Mouse (Mus musculus) liver, embryonic 11.5 days (tissue): ENCODE measurements at regions not wholly inside any gene's neighbourhood (a gene's known extent, or its start where the extent isn't known, plus 50 kb on each side); places are given as distances from the start of the nearest gene placed in this dataset.

Experiments
- ATAC-seq: fragments of 200-750 bp; cut with Nextera tagmentation; replicated peaks from 2 replicates; pipeline ENCODE4 v1.8.0; 2017; ENCODE audit warnings: moderate number of reproducible peaks, mild to moderate bottlenecking, moderate TSS enrichment, moderate library complexity; ENCODE audit not compliant: low FRiP score
- DNase-seq: peaks from one replicate; pipeline ENCODE4 v3.0.0-alpha.2; 2017; ENCODE audit warnings: low spot score
- H3K27ac ChIP-seq: fragments of 300-500 bp; sonication (generic); 2 replicates; pipeline ENCODE4 v1.5.1; 2014; ENCODE audit warnings: mild to moderate bottlenecking, low read depth, low read length, control low read depth
- H3K27me3 ChIP-seq: fragments of 300-500 bp; sonication (generic); replicated peaks from 2 replicates; pipeline ENCODE4 v1.6.1; 2014; ENCODE audit warnings: low read length, mixed read lengths; ENCODE audit not compliant: control insufficient read depth, insufficient read depth
- H3K36me3 ChIP-seq: fragments of 300-500 bp; sonication (generic); 2 replicates; pipeline ENCODE4 v1.6.1; 2014; ENCODE audit warnings: mild to moderate bottlenecking, low read length, moderate library complexity, mixed read lengths; ENCODE audit not compliant: control insufficient read depth, insufficient read depth
- H3K4me1 ChIP-seq: fragments of 300-500 bp; sonication (generic); replicated peaks from 2 replicates; pipeline ENCODE4 v1.6.1; 2014; ENCODE audit warnings: low read length, mixed read lengths; ENCODE audit not compliant: control insufficient read depth, insufficient read depth
- H3K4me2 ChIP-seq: fragments of 300-500 bp; sonication (generic); 2 replicates; pipeline ENCODE4 v1.6.1; 2014; ENCODE audit warnings: mild to moderate bottlenecking, control low read depth, moderate library complexity
- H3K4me3 ChIP-seq: fragments of 300-500 bp; sonication (generic); 2 replicates; pipeline ENCODE4 v1.5.1; 2014; ENCODE audit warnings: low read depth, low read length, control low read depth
- H3K9ac ChIP-seq: fragments of 300-500 bp; sonication (generic); 2 replicates; pipeline ENCODE4 v1.6.1; 2014; ENCODE audit warnings: low read depth, low read length, control low read depth
- H3K9me3 ChIP-seq: fragments of 300-500 bp; sonication (generic); 2 replicates; pipeline ENCODE4 v1.6.1; 2016; ENCODE audit warnings: low read length, inconsistent platforms, mixed read lengths; ENCODE audit not compliant: control insufficient read depth
- WGBS: fragments of 180-500 bp; shearing (Covaris S2); extraction: QIAGEN DNeasy Blood & Tissue Kit; methylation state at CpG from one replicate; pipeline ENCODE4 v1.1.7; 2014; 5-methylcytosine and 5-hydroxymethylcytosine counted together

DNA sequence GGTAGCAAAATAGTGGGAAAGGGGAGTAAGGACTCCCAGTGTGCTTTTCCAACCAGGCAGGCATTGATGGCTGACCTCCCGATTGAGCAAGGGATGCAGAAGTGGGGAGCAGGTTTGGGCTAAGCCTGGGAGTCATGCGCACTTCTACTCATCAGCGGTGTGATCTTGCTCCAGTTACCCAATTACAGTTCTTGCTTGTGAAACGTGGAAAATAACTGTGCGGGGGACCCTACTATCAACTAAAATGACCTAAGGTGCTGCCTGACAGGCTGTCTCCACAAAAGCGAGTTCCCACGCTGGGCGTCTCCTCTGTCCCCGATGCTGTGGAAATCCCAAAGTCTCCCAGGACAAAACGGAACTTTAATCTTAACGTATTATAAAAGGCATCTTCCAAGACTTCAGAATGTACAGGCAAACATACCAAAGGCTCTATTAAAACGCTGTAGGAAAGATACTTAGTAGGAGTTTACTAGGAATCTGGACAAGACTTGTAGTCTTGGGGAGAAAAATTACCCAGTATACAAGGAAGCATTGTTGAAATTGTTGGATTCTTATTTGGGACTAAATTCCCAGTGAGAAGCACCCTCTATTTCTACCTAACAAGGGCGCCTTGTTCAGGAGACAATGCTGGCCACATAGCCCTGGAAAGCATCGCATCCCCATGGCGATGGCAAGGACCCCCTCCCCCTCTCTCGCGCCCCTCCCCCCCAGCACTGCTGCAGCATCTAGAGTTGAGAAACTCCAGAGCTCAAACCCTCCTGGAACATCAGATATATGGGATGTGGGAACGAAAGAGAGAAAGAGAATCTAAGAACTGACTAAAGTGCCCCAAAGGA is 65.6 kb upstream of the Cep78 start:
- Histone ChIP-seq H3K9me3 (no peaks in the 10 kb centered on the region), H3K4me2 (peak overlapping the region; percentile 60), H3K27ac (no peak overlapping the region), H3K9ac (no peak overlapping the region), H3K27me3 (no peaks in the 10 kb centered on the region), H3K4me1 (no peaks in the 10 kb centered on the region), H3K4me3 (peak overlapping the region; percentile 19; the same call in 1 of the 2 replicates), H3K36me3 (no peaks in the 10 kb centered on the region)
- DNase-seq, result no peak
- WGBS, result 22% methylated on average over 18 of the region's 18 CpGs
- no peak for ATAC-seq

DNA sequence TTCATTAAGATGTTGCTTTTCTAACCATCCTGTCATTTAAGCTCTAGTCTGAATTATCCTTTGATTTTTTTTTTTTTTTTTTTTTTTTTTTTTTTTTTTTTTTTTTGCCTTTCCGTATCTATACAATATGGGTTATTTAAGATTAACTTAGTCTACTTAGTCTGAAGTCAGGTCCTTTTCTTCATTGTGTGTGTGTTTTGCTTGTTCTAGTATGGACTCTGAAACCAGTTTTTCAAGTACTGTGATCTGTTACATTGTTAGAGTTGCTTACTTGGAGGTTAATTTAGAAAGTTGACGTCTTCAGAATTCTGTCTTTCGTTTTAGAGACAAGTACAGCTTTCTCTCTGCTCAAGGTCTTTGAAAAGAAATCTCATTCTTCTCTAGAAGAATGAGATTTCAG is 64.9 kb upstream of the Cep78 start:
- no peaks in the 10 kb centered on the region for H3K9me3 ChIP-seq
- H3K27ac ChIP-seq, result no peak overlapping the region
- WGBS, result 48% methylated on average over 3 of the region's 3 CpGs
- DNase-seq (no peak), ATAC-seq (no peak)
- no peaks in the 10 kb centered on the region for H3K27me3 ChIP-seq
- 0 out of 2 replicates have a peak overlapping the region, but pooled peaks have one; percentile 19 for H3K4me3 ChIP-seq
- no peaks in the 10 kb centered on the region for H3K4me1 ChIP-seq
- H3K9ac ChIP-seq, result no peak overlapping the region
- H3K4me2 ChIP-seq, result peak overlapping the region; percentile 60
- H3K36me3 ChIP-seq, result no peaks in the 10 kb centered on the region

DNA sequence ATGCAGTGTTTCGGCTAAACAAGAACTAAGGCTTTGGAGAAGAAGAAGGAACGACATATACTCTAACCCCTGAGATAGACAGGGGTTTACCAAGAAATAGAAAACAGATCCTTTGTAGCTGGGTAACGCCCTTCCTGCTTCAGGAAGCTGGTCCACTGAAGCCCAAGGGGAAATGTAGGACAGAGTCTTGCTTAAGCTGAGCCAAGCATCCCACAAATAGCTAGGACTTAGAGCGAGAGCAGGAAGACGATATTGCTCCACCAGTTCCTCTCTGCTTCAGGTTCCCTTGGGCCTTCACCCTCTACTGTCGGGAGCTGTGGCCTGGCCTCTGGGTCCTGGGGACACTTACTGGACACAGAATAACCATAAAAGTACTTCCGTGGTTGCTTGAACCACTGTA is 62.2 kb upstream of the Cep78 start:
- no peaks in the 10 kb centered on the region for H3K4me1 ChIP-seq
- H3K9ac ChIP-seq, result no peak overlapping the region
- no peaks in the 10 kb centered on the region for H3K27me3 ChIP-seq
- no peak overlapping the region for H3K4me2 ChIP-seq
- no peak for DNase-seq
- H3K4me3 ChIP-seq, result no peak overlapping the region
- H3K27ac ChIP-seq, result no peak overlapping the region
- H3K36me3 ChIP-seq, result no peaks in the 10 kb centered on the region
- no peak for ATAC-seq
- 55% methylated on average over 7 of the region's 7 CpGs for WGBS
- no peaks in the 10 kb centered on the region for H3K9me3 ChIP-seq

DNA sequence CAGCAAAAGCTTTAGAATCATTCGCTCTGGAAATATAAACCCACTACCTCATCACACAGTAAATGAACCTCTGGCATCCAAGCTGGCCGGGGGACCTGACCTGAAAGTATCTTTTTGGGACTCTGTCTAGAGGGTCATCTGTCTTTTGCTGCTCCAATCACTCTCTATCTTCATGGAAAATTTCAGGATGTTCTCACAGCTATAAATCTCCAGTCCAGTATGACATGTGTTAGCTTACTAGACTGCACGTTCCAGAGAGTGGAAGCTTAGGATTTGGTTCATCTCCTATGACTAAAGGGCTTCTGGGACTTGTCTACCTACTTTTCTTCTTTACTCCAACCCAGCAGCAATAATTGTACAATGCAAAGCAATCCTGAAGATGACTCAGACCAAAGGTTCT is 60.5 kb upstream of the Cep78 start:
- ATAC-seq (no peak), DNase-seq (no peak)
- Histone ChIP-seq H3K9me3 (no peaks in the 10 kb centered on the region), H3K4me2 (no peak overlapping the region), H3K4me1 (no peaks in the 10 kb centered on the region), H3K27me3 (no peaks in the 10 kb centered on the region), H3K27ac (no peak overlapping the region), H3K36me3 (no peaks in the 10 kb centered on the region), H3K9ac (no peak overlapping the region), H3K4me3 (no peak overlapping the region)
- 67% methylated on average over 3 of the region's 3 CpGs for WGBS

DNA sequence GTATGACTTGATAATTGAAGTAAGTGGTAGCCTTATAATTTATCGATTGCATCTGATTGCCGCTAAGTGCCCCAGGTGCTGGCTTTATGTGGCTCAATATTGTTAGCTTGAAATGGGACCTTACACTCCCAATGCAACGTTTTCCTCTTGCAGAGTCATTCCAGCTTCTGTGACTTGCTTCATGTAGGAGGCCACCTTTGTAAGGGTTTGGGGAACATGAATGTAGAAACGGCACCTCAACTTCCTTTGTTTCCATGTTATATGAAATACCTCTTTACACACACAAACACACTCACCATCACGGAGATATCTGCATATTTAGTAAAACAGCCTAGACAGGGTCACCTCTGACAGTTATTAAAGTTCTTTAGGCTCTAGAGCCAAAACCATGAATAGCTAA is 59.4 kb upstream of the Cep78 start:
- 74% methylated on average over 5 of the region's 5 CpGs for WGBS
- DNase-seq, result no peak

DNA sequence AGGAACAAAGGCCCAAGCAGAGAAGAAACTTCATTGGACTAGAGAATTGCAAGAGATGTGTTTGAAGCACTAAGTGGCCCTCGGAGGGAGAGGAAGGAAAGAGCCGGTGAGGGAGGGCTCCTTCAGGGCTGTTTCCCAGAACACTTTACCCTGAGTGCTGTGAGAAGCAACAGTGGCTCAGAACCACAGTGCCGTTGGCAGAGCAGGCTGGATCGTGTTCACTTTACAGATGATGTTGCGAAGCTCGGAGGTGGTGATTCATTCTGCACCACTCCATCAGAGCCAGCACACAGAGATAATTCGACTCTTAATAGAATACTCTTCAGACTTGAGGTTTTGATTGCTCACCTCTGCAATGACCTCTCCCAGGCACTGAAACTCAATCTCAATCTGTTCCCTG is 58.2 kb upstream of the Cep78 start:
- WGBS, result 83% methylated on average over 7 of the region's 7 CpGs
- ATAC-seq, result no peak

More for the DNA sequence above, 59.4 kb upstream of the Cep78 start:
- no peaks in the 10 kb centered on the region for H3K27me3 ChIP-seq
- no peak overlapping the region for H3K4me2 ChIP-seq
- no peak overlapping the region for H3K27ac ChIP-seq
- H3K4me1 ChIP-seq, result no peaks in the 10 kb centered on the region
- ATAC-seq, result no peak
- no peaks in the 10 kb centered on the region for H3K36me3 ChIP-seq
- H3K9me3 ChIP-seq, result no peaks in the 10 kb centered on the region
- H3K9ac ChIP-seq, result no peak overlapping the region
- H3K4me3 ChIP-seq, result no peak overlapping the region

DNA sequence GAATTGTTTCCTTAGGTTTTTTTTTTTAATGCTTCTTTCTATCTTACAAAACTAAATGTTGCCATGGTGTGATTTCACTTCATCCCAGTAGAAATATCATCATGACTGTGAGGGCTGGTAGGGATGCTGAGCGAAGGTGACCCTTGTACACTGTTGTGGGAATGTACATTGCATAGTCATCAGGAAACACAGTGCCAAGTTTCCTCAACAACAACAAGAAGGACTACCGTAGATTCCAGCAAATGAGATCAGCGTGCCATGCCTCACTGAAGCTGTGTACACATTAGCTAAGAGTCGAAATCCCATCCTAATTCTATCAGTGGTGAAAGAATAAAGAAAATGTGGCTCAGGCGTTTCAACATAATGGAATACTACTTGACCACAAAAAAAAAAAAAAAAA is 57.1 kb upstream of the Cep78 start:
- H3K27me3 ChIP-seq, result no peaks in the 10 kb centered on the region
- no peaks in the 10 kb centered on the region for H3K4me1 ChIP-seq
- no peak overlapping the region for H3K4me2 ChIP-seq
- H3K27ac ChIP-seq, result no peak overlapping the region
- no peaks in the 10 kb centered on the region for H3K9me3 ChIP-seq
- no peak overlapping the region for H3K4me3 ChIP-seq
- no peak overlapping the region for H3K9ac ChIP-seq
- no peak for ATAC-seq
- no peak for DNase-seq
- WGBS, result 80% methylated on average over 5 of the region's 5 CpGs
- no peaks in the 10 kb centered on the region for H3K36me3 ChIP-seq

More for the DNA sequence above, 58.2 kb upstream of the Cep78 start:
- Histone ChIP-seq H3K9ac (no peak overlapping the region), H3K9me3 (no peaks in the 10 kb centered on the region), H3K27ac (no peak overlapping the region), H3K4me1 (no peaks in the 10 kb centered on the region), H3K4me2 (no peak overlapping the region), H3K27me3 (no peaks in the 10 kb centered on the region), H3K36me3 (no peaks in the 10 kb centered on the region), H3K4me3 (no peak overlapping the region)
- no peak for DNase-seq

DNA sequence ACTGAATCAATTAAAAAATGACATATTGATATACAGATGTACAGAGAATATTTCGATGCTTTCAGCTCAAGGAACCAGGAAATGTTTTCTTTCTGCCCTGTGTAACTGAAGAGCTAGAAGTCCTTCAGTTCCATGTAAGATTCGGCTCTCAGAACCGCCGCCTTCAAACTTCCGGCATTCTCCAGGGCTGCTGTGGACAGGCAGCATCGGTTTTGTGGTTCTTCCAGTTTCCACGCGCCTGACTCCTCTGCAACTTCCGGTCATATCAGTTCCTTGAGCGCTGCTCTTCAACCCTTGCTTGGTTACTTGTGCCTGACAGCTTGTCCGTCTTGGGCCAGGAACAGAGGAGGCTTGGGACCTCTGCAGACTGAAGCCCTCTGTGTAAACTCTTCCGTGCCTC is 53.0 kb upstream of the Cep78 start:
- no peaks in the 10 kb centered on the region for H3K4me1 ChIP-seq
- ATAC-seq, result no peak

More for the DNA sequence above, 53.0 kb upstream of the Cep78 start:
- no peak overlapping the region for H3K4me2 ChIP-seq
- no peaks in the 10 kb centered on the region for H3K36me3 ChIP-seq
- H3K9ac ChIP-seq, result no peak overlapping the region
- WGBS, result 79% methylated on average over 12 of the region's 12 CpGs
- DNase-seq, result no peak
- H3K4me3 ChIP-seq, result no peak overlapping the region
- H3K27me3 ChIP-seq, result no peaks in the 10 kb centered on the region
- H3K27ac ChIP-seq, result no peak overlapping the region
- H3K9me3 ChIP-seq, result no peaks in the 10 kb centered on the region
